Mouse (Mus musculus): ENCODE measurements around the gene Tent5a. TPM values are rescaled to one million over a fixed set of nuclear protein-coding genes. Genes with fewer than 3 reads are reported as not detected.

The Tent5a gene
- polyA plus RNA-seq (2012): 0.03 TPM in 2 replicates

GRCm38 (mm10) chr9:85327242-85328211 is at the start of gene Tent5a:
Tent5a (minus strand) TSS chr9:85327348.
- TF ChIP-seq GATA1 (IDR thresholded peaks at IDR 0.05; ENCODE audit: low read length) (no peak), TAL1 (IDR thresholded peaks at IDR 0.05; ENCODE audit: low read length) (no peak)
- Histone ChIP-seq H3K4me3 (replicated peaks) (peak within 1 kb of the TSS; percentile 68), H3K27me3 (ENCODE audit: control insufficient read depth) (peaks cover 18% of the 10 kb centered on the region), H3K4me1 (ENCODE audit: control insufficient read depth) (peaks cover 24% of the 10 kb centered on the region), H3K9me3 (ENCODE audit: control insufficient read depth, low read length) (no peaks in the 10 kb centered on the region), H3K36me3 (ENCODE audit: control insufficient read depth) (no peaks in the 10 kb centered on the region; the same call in 1 of the 2 replicates)

DNA sequence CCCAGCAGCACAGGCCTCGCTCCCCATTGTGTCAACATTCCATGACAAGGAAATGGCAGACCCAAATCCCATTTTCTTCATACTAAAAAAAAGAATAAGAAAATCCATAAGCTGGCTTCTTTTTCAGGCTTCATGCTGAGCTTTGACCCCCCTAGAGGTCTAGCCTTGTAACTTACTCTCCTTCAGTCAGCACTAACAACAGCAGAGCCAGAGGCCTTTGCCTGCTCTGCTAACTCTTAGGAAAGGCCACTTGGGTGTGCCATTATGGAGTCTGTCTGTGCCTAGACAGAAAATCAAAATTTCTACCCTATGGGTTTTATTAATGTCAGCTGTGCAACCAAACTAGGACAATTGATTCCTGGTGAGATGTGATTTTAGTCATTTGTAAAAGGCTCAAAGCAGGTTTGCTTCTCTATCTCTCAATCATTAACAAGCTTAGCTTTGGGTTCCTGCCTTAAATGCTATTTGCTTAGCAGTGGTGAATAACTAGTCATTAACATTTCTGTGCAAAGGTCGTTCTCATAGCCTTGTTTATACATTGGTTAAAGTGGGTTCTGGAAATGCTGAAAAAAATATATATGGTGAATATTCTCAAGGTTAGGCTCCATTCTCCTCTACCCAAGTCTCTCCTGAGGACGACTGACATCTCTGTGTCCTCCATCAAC is 49.6 kb upstream of the Tent5a start:
- Histone ChIP-seq H3K4me1 (ENCODE audit: control insufficient read depth) (no peaks in the 10 kb centered on the region), H3K4me3 (replicated peaks) (no peak overlapping the region), H3K9me3 (ENCODE audit: control insufficient read depth, low read length) (no peaks in the 10 kb centered on the region), H3K27me3 (ENCODE audit: control insufficient read depth) (no peaks in the 10 kb centered on the region), H3K36me3 (ENCODE audit: control insufficient read depth) (no peaks in the 10 kb centered on the region)
- TF ChIP-seq TAL1 (IDR thresholded peaks at IDR 0.05; ENCODE audit: low read length): no peak
- TF ChIP-seq GATA1 (IDR thresholded peaks at IDR 0.05; ENCODE audit: low read length): no peak

DNA sequence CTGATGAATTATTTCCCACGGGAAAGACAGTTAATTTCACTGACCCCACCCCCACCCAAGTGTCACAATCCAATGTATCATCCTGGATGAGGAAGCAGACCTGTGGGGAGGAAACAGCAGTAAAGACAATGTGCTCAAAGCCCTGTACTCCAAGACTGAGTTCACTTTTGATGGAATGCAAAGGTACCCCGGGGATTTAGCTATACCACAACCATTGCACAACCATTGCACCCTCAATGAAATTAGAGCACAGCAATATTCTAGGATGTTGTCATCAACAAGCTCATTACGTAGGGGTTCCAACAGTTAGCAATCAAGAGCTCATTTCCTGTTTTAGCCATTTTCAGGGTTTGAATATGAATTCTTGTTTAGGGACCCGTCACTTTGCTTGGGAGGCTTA is 48.0 kb upstream of the Tent5a start:
- H3K4me1 ChIP-seq (ENCODE audit: control insufficient read depth): no peaks in the 10 kb centered on the region
- TF ChIP-seq TAL1 (IDR thresholded peaks at IDR 0.05; ENCODE audit: low read length) (no peak), GATA1 (IDR thresholded peaks at IDR 0.05; ENCODE audit: low read length) (no peak)

GRCm38 (mm10) chr9:85372034-85372433 is 44.9 kb upstream of the Tent5a start:
- H3K4me3 ChIP-seq (replicated peaks): no peak overlapping the region
- H3K36me3 ChIP-seq (ENCODE audit: control insufficient read depth): no peaks in the 10 kb centered on the region
- no peaks in the 10 kb centered on the region for H3K27me3 ChIP-seq (ENCODE audit: control insufficient read depth)
- no peaks in the 10 kb centered on the region for H3K4me1 ChIP-seq (ENCODE audit: control insufficient read depth)
- no peak for TF ChIP-seq GATA1 (IDR thresholded peaks at IDR 0.05; ENCODE audit: low read length)
- H3K9me3 ChIP-seq (ENCODE audit: control insufficient read depth, low read length): no peaks in the 10 kb centered on the region

More for the DNA sequence above, 48.0 kb upstream of the Tent5a start:
- no peaks in the 10 kb centered on the region for H3K27me3 ChIP-seq (ENCODE audit: control insufficient read depth)
- no peak overlapping the region for H3K4me3 ChIP-seq (replicated peaks)
- no peaks in the 10 kb centered on the region for H3K36me3 ChIP-seq (ENCODE audit: control insufficient read depth)
- no peaks in the 10 kb centered on the region for H3K9me3 ChIP-seq (ENCODE audit: control insufficient read depth, low read length)

GRCm38 (mm10) chr9:85369512-85369911 is 42.4 kb upstream of the Tent5a start:
- Histone ChIP-seq H3K4me3 (replicated peaks) (no peak overlapping the region), H3K4me1 (ENCODE audit: control insufficient read depth) (no peaks in the 10 kb centered on the region), H3K27me3 (ENCODE audit: control insufficient read depth) (no peaks in the 10 kb centered on the region), H3K9me3 (ENCODE audit: control insufficient read depth, low read length) (no peaks in the 10 kb centered on the region), H3K36me3 (ENCODE audit: control insufficient read depth) (no peaks in the 10 kb centered on the region)
- no peak for TF ChIP-seq GATA1 (IDR thresholded peaks at IDR 0.05; ENCODE audit: low read length)
- no peak for TF ChIP-seq TAL1 (IDR thresholded peaks at IDR 0.05; ENCODE audit: low read length)

DNA sequence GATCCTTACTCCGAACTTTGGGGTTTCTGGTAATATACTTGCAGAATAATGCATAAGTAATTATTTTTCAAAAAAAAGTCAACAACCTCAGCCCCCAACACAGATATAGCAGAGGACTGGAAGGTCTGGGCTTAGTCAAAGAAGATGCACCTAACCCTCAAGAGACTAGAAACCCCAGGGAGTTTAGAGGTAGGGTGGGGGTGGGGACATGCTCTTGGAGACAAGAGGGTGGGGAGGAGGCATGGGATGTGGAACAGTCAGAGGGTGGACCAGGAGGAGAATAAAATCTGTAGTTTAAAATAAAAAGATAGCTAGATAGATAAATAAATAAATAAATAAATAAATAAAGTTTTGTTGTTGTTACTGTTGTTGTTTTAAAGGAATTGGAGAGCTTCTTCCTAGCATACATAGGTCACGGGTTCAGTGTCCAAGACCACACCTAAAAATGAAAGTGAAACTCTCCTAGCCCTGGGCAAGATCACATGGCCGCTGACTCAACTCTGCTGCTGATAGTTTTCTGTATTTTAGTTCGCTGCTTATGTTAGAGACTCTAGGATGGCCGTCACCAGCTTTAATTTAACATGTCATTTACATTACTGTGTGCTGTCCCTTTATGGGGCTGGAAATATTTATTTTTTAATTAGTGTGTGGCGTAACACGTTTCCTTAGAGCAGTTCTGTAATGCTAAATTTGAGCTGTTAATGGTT is 30.2 kb upstream of the Tent5a start:
- no peak overlapping the region for H3K4me3 ChIP-seq (replicated peaks)
- no peak for TF ChIP-seq GATA1 (IDR thresholded peaks at IDR 0.05; ENCODE audit: low read length)
- no peak for TF ChIP-seq TAL1 (IDR thresholded peaks at IDR 0.05; ENCODE audit: low read length)
- no peaks in the 10 kb centered on the region for H3K9me3 ChIP-seq (ENCODE audit: control insufficient read depth, low read length)
- no peaks in the 10 kb centered on the region for H3K4me1 ChIP-seq (ENCODE audit: control insufficient read depth)
- H3K36me3 ChIP-seq (ENCODE audit: control insufficient read depth): no peaks in the 10 kb centered on the region
- no peaks in the 10 kb centered on the region for H3K27me3 ChIP-seq (ENCODE audit: control insufficient read depth)

DNA sequence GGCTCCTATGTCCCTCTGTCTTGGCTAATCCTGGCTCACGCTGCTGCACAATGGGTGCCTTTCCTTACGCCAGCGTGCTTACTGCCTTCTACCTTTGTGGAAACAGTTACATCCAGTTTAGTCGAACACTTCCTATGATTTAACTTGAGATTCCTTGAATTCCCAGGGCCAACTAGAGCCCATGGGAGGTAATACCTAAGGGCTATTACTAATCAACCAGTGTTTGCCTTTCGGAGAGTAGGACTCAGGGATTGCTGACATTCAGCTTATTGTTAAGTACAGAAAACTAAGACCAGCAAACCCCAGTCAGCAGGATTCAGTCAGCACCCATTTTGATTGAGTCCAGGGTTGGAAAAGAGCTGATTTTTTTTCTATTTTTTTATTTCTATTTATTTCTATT is 28.4 kb upstream of the Tent5a start:
- no peaks in the 10 kb centered on the region for H3K36me3 ChIP-seq (ENCODE audit: control insufficient read depth)
- H3K4me3 ChIP-seq (replicated peaks): no peak overlapping the region
- H3K9me3 ChIP-seq (ENCODE audit: control insufficient read depth, low read length): no peaks in the 10 kb centered on the region
- no peaks in the 10 kb centered on the region for H3K4me1 ChIP-seq (ENCODE audit: control insufficient read depth)
- no peak for TF ChIP-seq GATA1 (IDR thresholded peaks at IDR 0.05; ENCODE audit: low read length)
- TF ChIP-seq TAL1 (IDR thresholded peaks at IDR 0.05; ENCODE audit: low read length): no peak
- no peaks in the 10 kb centered on the region for H3K27me3 ChIP-seq (ENCODE audit: control insufficient read depth)

DNA sequence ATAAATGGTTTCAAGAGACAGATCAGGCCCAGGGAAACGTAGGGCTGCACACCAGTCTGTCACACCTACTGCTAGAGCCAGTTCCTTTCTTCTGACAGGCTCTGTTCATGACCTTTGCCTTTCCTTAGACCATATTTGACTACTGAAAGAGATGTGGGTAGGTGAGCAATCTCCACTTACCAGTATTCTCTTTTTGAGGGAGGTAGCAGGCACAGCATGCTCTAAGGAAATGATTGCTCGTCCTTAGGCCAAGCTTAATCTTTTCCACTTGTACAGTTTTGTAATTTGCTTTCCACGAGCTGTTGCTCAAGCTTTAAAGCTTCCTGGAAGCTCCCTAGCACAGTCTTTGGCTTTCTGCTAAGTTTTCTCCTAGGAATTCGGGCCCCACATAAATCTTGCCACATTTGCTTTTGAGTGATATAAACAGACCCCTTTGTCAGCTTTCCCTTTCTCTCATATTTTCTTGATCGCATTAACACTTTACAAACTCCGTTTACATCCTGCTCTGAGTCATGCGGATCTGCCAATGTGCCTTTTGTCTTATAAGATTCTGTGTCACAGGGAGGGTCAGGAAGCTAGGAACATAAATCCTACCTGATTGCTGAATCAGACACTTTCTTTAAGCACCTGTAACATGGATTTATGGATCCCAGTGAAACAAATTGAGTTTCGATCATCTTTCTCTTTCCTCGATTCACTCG is 20.8 kb upstream of the Tent5a start:
- no peaks in the 10 kb centered on the region for H3K36me3 ChIP-seq (ENCODE audit: control insufficient read depth)
- no peak for TF ChIP-seq TAL1 (IDR thresholded peaks at IDR 0.05; ENCODE audit: low read length)
- no peak for TF ChIP-seq GATA1 (IDR thresholded peaks at IDR 0.05; ENCODE audit: low read length)
- H3K4me1 ChIP-seq (ENCODE audit: control insufficient read depth): no peaks in the 10 kb centered on the region
- H3K27me3 ChIP-seq (ENCODE audit: control insufficient read depth): no peaks in the 10 kb centered on the region
- H3K9me3 ChIP-seq (ENCODE audit: control insufficient read depth, low read length): no peaks in the 10 kb centered on the region
- no peak overlapping the region for H3K4me3 ChIP-seq (replicated peaks)

Measured in erythroblast, embryonic 14.5 days (primary cell).